Mouse (Mus musculus) CH12.LX (cell line): ENCODE measurements around the gene Traf2.

Source experiments
- CHD2 ChIP-seq: IDR thresholded peaks from 2 replicates; pipeline ENCODE4 v1.6.1; 2011; ENCODE audit warnings: low read length, improper control_type of control experiment
- CTCF ChIP-seq, 2 experiments: IDR thresholded peaks in 1 of 2; conservative IDR thresholded peaks in 1 of 2; 2 replicates each; pipeline ENCODE4 v1.5.1; 2011 to 2012; ENCODE audit warnings: low read depth in 2 of 2, low read length in 2 of 2, improper control_type of control experiment in 1 of 2, inconsistent platforms in 1 of 2, mild to moderate bottlenecking in 1 of 2, moderate library complexity in 1 of 2
- MAZ ChIP-seq: IDR thresholded peaks from 2 replicates; pipeline ENCODE4 v1.6.1; 2012; ENCODE audit warnings: low read depth, mild to moderate bottlenecking, inconsistent platforms, low read length, improper control_type of control experiment, moderate library complexity
- MEF2A ChIP-seq: IDR thresholded peaks from 2 replicates; pipeline ENCODE4 v1.6.1; 2014; ENCODE audit warnings: low read depth, mild to moderate bottlenecking, inconsistent platforms, low read length, improper control_type of control experiment, borderline replicate concordance
- POLR2A ChIP-seq: IDR thresholded peaks from 2 replicates; pipeline ENCODE4 v1.6.1; 2011; ENCODE audit warnings: low read depth, mild to moderate bottlenecking, improper control_type of control experiment, low read length
- ZMIZ1 ChIP-seq: IDR thresholded peaks from 2 replicates; pipeline ENCODE4 v1.6.1; 2012; ENCODE audit warnings: low read depth, mild to moderate bottlenecking, inconsistent platforms, low read length, improper control_type of control experiment
- ZNF384 ChIP-seq: IDR thresholded peaks from 2 replicates; pipeline ENCODE4 v1.6.1; 2012; ENCODE audit warnings: low read depth, low read length, improper control_type of control experiment, inconsistent platforms

DNA sequence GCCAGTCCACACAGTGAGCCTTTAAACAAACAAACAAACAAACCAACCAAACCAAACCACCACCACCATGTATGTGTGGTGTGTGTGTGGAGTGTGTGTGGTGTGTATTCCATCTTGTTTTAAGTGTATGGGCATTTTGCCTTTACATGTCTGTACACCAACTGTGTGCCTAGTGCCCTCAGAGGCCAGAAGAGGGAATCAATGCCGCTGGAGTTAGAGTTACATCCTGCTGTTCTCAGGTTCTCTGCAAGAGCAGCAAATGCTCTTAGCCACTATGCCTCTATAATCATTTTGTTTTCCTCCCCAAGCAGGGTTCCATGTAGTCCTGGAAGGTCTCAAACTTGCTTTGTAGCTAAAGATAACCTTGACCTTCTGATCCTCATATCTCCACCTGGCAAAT, 9.6 kb upstream of the Traf2 start:
- TF ChIP-seq ZMIZ1 (no peak), MEF2A (no peak), POLR2A (no peak), CHD2 (no peak), CTCF (conservative IDR thresholded peaks at IDR 0.05 in 1 of 2, IDR thresholded peaks at IDR 0.05 in 1 of 2; ENCODE audit: low read depth in 2 of 2, low read length in 2 of 2) (no peak), ZNF384 (no peak), MAZ (no peak)
